Mouse (Mus musculus) cerebellum, postnatal 36 days (tissue): ENCODE measurements around the gene Foxred1.
A peak's percentile ranks its signal among the peaks of the same experiment; 100 is the strongest.

Experiments used
- DNase-seq, 2 experiments: peaks; one replicate each; pipeline ENCODE4 v3.0.0; 2021 to 2022; ENCODE audit warnings: mixed read lengths in 2 of 2

Foxred1 gene

DNA sequence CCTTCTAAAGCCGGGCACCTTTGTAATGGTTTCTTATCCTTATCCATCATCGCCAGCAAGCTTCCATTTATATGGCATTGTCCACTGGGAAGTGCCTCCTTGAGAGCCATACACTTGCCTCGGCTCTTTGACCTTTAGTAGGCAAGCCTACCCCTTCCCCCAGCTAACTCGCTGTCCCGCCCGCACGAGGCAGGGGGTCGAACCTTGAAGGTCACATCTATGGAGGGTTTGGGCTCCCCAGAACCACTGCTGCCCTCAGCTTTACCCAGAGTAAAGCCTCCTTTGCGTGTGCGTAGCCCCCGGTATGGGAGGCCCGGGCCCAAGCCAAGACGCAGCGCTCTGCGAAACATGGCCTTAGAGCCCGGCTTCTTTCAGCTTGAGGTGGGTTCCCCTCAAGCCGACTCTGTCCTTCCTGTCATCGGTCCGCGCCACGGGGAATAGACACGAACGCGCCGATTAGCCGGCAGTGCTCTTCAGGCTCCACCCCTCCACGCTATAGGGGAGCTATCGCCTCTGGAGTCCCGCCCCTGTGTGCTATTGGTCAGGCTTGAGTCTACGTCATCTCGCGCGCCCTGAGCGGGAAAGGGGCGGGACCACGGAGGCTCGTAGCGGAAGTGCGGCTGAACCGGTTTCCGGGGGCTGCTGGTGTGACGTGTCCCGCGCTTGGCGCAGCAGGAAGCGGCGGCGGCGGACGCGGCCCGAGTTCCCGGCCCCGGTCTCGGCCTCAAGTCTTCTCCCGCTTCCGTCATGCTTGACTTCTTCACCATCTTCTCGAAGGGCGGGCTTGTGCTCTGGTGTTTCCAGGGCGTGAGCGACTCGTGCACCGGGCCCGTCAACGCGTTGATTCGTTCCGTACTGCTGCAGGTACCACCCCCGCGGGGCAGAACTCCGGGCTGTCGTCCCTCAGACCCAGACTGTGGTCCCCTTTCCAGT, at the start of gene Foxred1:
Foxred1 (minus strand) TSS at position 514 of the 933 bp plus-strand sequence.
- peak; percentile 98 to 99 for DNase-seq

DNA sequence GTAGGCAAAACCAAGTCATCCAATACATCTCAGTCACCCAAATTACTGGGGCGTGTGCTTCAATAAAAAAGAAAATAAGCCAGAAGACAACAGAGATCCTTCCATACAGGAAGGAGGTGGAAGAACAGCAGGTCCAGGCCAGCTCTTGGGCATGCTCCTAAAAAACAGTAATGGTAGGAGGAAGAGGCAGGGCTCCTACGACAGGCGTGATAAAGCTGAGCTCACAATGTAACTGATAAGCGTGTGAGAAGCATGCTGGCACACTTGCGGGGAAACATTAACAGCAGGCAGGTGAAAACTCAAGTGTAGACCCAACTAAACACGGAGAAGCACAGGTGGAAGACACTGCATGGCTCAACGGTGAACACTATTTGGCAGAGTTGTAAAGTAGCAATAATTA, 46.5 kb upstream of the Foxred1 start:
- no peak for DNase-seq

GRCm38 (mm10) chr9:35249476-35249875, 38.6 kb upstream of the Foxred1 start:
- DNase-seq: no peak

- DNase-seq: no peak
Measured at GRCm38 (mm10) chr9:35247405-35247804, 36.5 kb upstream of the Foxred1 start.

DNA sequence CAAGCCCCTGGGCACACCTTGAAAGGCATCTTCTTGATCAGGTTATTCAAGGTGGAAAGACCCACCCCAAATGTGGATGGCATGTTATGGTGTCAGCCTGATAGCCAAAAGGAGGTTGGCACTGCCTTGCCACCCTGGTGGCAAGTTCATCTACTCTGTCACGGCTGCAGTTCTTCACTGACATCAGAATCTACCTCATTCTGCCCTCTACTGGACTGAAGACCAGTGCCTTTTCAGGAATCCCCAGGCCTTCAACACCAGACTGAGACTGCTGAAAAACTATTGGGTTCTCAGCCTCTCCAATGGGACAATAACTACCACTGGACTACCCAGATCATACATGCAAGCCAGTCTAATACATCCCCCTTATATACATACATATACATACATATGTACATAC, 28.9 kb upstream of the Foxred1 start:
- no peak for DNase-seq

DNA sequence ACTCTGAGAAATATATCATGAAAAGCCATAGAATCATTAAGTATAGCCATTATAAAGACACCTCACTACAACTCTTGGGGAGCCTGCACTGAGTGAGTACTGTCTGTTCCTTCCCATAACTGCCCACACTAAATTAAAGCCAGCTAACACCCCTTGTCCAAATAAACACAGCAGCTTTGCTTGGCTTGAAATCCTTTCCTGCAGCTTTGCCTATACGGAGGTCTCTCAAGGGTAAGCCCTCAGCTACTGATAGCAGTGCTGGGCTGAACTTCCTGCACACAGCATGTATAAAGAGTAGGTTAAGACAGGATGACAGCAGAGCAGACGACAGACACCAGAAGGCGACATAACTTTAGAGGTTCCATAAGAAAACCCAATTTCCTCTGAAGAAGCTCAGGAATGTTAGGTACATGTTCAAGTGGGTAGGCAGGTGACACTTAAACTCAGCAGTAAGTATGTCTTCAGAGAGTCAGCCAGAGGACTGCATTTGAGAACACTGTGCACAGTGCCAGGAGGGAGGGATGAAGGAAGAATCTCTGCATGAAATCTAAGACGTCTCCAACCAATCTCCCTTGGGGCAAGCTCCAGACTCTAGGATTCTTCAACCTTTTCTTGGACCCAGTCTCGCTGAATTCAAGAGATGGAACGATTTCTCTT, 28.2 kb upstream of the Foxred1 start:
- no peak for DNase-seq

DNA sequence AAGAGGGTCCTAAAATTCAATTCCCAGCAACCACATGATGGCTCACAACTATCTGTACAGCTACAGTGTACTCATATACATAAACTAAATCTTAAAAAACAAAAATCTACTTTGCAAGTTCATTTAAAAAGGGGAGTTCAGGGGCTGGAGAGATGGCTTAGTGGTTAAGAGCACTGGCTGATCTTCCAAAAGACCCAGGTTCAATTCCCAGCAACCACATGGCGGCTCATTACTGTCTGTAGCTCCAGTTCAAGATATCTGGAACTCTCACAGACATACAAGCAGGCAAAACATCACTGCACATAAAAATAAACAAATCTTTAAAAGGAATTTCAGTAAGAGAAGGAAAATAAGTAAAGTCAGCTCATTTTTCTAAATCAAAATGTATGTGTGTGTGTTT, 27.5 kb upstream of the Foxred1 start:
- no peak for DNase-seq

DNA sequence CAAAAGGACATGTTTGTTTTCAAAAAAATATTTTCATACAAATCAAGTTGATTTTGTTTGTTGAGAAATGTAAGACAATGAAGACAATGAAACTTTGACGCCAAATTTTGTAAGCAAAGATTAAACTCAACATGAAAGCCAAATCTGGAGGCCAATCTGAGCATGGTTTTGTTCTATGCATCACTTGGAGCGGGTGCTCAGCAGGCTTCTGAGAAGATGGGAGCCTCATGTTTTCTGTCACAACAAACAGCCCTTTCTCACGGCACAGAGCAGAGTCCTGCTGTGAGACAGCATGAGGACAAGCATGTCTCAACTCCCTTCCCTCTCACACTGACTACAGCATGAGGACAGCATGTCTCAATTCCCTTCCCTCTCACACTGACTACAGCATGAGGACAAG, 25.1 kb upstream of the Foxred1 start:
- no peak for DNase-seq

- no peak for DNase-seq
Measured at GRCm38 (mm10) chr9:35228671-35229070, 17.8 kb upstream of the Foxred1 start.

DNA sequence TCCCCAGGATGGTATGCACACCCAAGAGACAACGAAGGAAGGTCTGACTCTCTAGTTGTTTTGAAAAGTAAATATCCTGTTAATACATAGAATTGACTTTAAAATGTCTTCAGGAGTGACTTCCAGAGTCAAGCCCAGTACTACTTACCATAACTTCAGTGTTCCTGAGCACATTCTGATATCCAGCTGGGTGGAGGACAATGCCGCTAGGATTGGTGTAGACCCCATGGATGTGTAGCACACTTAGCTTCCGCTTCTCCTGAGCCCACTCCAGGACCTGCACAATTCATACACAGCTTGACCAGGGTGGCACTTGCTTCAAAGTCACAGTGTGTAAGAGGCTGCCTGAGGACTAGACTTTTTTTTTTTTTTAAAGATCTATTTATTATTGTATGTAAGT, 12.6 kb upstream of the Foxred1 start:
- DNase-seq: no peak

- no peak for DNase-seq
Measured at GRCm38 (mm10) chr9:35217963-35218362, 7.1 kb upstream of the Foxred1 start.

- no peak for DNase-seq
Measured at GRCm38 (mm10) chr9:35211573-35212511, 987 bp upstream of the Foxred1 start.

- peak in 1 of 2 experiments; percentile 25 for DNase-seq
Measured at GRCm38 (mm10) chr9:35204421-35204820, 6.4 kb downstream of the Foxred1 start.

DNA sequence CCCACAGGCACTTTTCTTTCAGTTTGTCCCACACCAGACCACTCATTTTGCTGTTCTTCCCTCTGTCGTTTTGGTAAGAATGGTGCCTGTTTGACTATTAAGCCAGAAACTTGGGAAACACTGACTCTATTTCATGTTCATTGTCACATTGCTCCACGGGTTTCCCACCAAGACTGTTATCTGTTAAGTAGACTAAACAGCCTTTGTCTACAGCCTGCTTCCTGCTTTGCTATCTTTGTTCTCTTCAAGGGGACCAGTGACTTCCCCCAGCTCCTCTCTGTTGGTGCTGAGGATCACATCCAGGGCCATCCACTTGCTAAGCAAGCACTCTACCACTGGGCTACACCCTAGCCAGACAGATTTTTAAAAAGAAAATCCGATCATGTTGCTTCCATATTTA, 7.3 kb downstream of the Foxred1 start:
- DNase-seq: no peak

DNA sequence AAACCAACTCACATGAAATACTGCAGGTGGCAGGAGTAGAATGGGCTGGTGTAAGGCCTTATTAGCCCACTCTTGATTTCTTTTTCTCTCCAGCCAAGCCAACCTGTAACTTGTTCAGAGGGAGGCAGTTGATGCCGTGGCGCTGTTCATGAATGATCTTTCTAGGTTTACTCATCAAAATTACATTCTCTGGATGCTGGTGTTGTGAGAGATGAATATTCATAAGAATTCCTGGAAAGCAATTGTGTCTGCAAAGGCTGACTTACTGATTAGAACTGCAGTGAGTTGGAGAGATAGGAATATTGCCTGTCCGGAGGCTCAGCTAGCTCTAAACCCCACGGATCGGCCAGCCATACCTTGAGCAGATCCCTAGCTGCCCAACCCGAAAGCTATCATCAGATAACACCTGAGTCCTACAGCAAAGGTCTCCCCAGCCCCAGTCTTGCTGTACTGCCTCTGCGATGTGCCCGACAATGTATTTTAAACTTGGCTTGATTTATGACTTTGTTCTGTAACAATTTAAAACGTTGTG, 10.3 kb downstream of the Foxred1 start:
- DNase-seq: no peak

DNA sequence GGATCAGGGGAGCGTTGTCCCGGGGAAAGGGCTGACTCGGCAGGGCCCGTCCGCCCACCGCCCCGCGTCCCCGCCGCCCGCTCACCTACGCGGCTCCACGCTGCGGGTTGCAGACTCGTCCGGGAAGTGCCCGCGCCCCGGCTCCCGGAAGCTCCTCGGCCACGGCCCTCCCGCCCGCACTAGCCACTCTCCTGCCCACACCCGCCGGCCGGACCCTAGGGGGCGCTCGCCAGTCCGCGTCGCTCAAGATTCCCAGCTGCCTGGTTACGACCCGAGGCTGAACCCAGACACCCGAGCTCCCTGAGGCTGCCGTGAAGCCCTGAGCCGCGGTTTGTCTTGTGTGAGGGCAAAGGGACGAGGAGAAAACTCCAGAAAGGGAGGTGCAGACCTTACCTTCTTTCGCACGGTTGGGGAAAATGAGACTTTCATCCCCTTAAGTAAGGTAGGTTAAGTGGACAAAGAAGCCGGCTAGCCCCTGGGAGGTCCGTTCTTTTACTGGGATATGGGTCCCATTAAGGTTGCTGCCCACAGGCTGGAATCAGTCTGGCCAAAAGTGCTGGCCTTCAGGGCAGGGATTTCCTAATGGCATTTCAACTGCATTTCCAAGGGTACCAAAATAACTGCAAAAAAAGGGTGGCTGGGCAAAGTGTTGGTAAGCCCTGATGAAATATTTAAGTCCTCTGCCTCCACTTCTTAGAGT, 10.9 kb downstream of the Foxred1 start, which contains the start of the genes Srpr and Tirap:
Srpr (plus strand) TSS at position 404 of the 700 bp plus-strand sequence.
Tirap (minus strand) TSS at position 520 of the 700 bp plus-strand sequence.
- DNase-seq: peak; percentile 88 to 91

DNA sequence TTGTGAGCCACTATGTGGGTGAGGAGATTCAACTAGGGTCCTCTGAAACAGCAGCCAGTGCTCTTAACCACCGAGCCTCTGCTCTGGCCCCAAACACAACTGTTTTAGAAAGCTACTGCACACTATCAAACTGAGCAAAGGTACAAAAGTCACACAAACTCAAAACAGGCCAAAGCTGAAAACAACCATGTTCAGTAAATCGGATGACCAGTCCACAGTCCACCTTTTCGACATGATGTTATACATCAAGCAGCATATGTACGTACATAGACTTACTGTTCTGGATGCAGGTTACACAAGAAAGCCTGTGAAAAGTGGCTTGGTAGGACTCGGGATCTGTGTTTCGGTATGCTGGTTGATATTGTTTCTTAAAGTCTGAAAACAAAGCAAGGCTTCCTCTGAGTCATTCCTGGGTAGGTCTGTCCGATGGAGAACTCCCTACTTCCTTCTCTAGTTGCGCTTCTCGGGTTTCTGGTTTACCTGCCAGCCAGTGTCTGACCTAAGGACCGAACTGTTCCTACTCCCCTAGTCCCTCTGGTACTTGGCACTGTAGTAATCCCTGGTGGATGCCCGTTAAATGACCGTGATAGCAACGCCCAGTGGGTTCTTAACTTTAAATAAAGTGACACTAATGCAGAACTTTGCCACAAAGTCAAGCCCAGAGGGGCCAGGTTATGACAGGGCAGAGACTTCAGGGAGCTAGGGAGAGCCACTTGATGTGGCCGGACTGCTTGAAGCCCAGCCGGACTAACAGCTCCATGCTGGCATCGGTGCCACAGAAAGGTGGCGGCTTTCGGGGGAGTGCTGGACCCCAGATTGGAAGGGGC, 11.7 kb downstream of the Foxred1 start:
- no peak for DNase-seq

GRCm38 (mm10) chr9:35198351-35198750, 12.5 kb downstream of the Foxred1 start:
- DNase-seq: no peak

DNA sequence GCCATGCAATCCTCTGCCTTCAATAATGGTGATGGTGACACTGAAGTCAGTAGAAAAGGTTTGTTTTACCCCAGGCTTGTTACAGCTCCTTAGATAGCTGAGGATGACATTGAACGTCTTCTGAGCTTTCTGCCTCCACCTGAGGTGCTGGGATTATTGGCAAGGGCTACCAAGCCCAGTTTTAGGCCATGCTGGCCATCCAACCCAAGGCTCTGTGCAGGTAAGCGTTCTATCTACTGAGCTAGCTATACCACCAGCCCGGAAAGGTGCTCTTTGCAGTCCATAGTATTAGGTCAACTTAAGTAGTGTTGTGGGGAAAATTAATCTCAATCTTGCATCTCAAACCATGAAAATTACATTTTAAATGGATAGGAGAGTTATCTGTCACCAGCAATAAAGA, 13.2 kb downstream of the Foxred1 start:
- no peak for DNase-seq

DNA sequence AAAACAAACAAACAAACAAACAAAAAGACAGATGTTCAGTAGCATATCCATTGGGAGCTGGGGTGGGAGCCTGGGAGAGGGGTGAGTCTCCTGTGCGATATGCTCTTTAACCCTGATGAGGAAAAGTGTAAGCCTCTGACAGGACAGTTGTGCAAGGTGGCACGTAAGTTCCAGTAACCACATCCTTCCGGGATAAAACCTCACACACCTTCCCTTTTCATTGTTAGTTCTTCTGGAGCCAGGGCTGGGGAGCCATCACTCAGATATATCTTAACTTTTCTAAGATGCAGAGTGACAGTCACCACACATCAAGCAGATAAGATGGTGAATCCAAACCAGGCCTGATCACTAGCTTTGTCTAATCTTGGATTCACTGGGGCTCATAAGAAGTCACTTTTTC, 16.8 kb downstream of the Foxred1 start:
- DNase-seq: no peak

- DNase-seq: no peak
Measured at GRCm38 (mm10) chr9:35192983-35193542, 17.8 kb downstream of the Foxred1 start.
